Mouse (Mus musculus) gastrocnemius, postnatal 10 days (tissue): ENCODE data around the gene Mrps35. TPM values are rescaled to one million over a fixed set of nuclear protein-coding genes. Genes with fewer than 3 reads are reported as not detected.

Experiments
- DNase-seq: peaks from one replicate; pipeline ENCODE4 v3.0.0; 2021; ENCODE audit warnings: mixed read lengths
- total RNA-seq, 2 experiments: library from RNA; stranded (reverse); gene quantifications; 2 replicates each; pipeline ENCODE4 v1.2.3; 2021

Mrps35 gene
- total RNA-seq, 2 experiments from 2014 or later, result 68.4 to 70.7 TPM

DNA sequence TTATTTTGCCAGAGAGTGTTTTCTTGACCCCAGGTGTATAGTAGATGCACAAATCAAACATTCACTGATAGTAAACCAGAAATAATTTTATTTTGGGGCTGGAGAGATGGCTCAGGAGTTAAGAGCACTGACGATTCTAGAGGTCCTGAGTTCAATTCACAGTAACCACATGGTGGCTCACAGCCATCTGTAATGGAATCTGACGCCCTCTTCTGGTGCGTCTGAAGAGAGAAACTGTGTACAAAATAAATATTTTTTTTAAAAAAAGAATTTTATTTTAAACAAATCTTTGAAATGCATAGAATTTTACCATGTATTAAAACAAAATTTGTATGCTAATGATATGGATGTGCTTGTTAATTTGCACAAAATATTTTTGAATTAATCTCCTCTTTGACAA is 46.0 kb downstream of the Mrps35 start:
- DNase-seq, result no peak

DNA sequence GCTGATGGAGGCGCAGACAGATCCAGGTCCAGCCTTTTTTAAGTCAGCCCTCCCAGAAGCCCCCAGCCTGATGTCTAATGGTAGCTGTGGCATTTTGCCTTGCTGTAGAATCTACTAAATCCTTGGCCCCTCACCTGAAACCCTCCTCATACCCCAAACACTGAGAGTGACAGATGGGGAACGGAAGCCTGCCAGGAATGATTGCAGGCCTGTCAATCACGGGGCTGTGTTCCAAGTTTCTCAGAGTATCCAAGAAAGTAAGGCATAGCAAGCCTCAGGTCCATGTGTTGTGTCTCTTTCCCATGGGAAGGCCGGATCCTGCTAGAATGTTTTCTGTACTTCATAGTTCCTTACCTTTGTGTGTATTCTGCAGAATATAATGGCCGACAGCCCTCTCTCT is 47.6 kb downstream of the Mrps35 start:
- no peak for DNase-seq

DNA sequence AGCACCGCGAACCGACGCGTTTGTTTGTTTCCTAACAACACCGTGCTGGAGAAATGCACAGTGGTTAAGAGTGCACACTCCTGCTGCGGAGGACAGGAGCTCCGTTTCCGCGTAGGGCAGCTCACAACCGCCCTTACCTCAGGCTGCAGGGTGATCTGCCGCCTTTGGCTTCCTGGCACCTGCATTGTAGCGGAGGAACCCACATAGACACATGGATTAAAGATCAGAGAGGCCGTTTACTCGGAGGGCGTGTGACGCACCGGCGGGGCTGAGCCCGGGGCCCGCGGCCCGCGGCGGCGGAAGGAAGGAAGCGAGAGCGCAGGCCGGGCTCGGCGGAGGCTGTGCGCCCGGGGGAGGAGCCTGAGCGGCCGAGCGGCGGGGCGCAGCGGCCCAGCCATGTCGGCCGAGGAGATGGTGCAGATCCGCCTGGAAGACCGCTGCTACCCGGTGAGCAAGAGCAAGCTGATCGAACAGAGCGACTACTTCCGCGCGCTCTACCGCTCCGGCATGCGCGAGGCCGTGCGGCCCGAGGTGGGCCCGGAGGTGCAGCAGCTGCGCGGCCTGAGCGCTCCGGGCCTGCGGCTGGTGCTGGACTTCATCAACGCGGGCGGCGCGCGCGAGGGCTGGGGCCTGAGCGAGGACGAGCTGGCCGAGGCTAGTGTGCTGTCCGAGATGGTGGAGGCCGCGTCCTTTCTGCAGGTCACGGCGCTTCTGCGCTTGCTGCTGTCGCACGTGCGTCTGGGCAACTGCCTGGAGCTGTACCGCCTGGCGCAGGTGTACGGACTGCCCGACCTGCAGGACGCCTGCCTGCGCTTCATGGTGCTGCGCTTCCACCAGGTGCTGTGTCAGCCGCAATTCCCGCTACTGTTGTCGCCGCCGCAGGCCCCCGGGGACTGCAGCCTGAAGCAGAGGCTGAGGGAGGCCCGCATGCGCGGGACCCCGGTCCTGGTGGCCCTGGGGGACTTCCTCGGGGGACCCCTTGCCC is 48.9 kb downstream of the Mrps35 start, which contains the start of gene Klhl42:
Gene Klhl42 (plus strand): TSS at position 244 of the 985 bp plus-strand sequence.
- peak; percentile 77 for DNase-seq

DNA sequence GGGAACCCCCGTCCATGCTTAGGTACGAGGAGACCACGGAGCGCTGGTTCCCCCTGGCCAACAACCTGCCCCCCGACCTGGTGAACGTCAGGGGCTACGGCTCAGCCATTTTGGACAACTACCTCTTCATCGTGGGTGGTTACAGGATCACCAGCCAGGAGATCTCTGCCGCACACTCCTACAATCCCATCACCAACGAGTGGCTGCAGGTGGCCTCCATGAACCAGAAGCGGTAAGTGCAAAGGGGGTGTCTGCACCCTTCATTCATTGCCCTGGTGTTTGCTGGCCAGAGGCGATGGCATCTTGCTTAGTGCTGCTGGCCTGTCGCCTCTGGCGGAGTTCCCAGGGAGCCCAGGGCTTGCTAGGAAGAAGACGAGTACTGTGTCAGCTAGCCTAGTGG is 49.6 kb downstream of the Mrps35 start:
- peak; percentile 76 for DNase-seq

GRCm38 (mm10) chr6:147094771-147095170 is 52.2 kb downstream of the Mrps35 start:
- no peak for DNase-seq

DNA sequence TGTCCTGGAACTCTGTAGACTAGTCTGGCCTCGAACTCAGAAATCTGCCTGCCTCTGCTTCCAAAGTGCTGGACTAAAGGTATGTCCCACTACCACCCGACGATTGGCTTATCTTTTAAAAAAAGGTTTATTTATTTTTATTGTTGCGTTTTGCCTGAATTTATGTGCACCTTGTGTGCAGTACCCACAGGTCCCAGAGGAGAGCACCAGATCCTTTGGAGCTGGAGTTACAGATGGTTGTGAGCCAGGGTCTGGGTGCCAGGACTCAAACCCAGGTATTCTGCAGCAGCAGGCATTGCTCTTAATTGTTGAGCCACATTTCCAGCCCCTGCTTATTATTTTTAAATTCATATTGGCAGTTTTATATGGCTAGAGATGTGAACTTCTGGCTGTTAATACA is 53.5 kb downstream of the Mrps35 start:
- DNase-seq, result no peak

- DNase-seq, result no peak
These were observed 54.4 kb downstream of the Mrps35 start for GRCm38 (mm10) chr6:147096934-147097333.

DNA sequence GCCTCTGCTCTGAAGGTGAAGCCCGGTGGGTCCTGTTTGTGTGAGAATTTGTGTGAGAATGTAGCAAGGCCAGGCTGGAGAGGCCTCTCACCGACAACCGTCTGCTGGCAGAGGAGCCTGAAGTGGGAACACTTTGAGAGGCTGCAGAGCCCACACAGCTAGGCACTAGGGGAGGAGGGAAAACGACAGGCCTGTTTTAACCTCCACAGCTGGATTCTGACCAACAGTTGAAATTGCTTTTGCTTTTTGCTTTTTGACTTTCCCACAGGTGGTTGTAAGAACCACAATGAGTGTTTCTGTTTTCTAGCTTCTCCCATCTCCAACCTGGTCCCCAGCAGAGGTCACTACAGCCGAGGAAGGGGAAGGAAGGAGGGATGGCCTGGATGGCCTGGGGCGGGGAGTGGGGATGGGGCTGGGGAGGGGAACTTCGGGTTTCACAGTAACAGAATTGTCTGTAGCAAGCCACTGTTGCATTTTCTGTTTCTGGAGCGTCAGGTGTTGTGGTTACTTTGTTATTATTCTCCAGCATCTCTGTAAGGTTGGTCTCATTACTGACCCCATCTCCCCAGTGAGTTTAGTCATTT is 54.9 kb downstream of the Mrps35 start:
- no peak for DNase-seq

- no peak for DNase-seq
These were observed 57.1 kb downstream of the Mrps35 start for GRCm38 (mm10) chr6:147099458-147100277.

- no peak for DNase-seq
These were observed 59.7 kb downstream of the Mrps35 start for GRCm38 (mm10) chr6:147102293-147102692.

GRCm38 (mm10) chr6:147105529-147105928 is 63.0 kb downstream of the Mrps35 start:
- no peak for DNase-seq

DNA sequence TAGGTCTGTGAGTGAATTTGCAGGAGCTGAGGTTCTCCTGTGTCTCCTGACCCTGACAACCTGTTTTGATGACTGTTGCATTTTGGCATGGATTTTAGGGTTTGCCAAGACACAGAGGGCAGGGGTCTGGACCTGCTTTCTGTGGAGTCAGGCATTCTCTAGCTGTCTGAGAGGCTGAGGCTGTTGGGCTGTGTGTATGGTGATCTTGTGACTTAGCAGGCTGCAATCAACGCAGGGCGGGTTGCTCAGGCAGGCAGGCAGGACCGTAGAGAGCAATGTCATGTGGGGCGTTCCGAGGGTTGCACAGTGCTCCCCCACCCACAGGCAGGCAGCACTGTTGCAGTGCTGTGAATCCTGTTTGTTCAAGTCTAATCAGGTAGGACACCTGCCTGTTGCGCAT is 64.2 kb downstream of the Mrps35 start:
- no peak for DNase-seq

- DNase-seq, result no peak
These were observed 66.7 kb downstream of the Mrps35 start for GRCm38 (mm10) chr6:147109283-147109682.

GRCm38 (mm10) chr6:147116579-147116978 is 74.0 kb downstream of the Mrps35 start:
- DNase-seq, result peak; percentile 93

DNA sequence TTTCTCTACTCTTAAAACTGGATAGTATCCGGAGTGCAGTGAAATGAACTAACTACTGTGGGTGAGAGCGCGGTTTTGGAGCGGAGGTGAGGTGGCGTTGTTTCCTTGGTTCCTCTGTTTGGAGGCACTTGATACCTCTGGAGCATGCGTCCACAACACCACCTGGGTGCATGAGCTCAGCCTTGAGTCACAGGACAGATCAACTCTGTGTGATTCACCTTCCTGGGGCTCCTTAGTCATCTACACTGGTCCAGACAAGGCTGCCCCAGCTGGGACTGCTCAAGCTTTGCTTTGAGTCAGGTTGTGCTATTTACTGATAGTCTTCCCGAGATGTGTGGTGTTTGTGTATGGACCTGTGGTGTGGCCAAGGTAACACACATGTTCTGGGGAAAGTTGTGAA is 75.2 kb downstream of the Mrps35 start:
- DNase-seq, result no peak

GRCm38 (mm10) chr6:147118190-147118589 is 75.6 kb downstream of the Mrps35 start:
- DNase-seq, result no peak

DNA sequence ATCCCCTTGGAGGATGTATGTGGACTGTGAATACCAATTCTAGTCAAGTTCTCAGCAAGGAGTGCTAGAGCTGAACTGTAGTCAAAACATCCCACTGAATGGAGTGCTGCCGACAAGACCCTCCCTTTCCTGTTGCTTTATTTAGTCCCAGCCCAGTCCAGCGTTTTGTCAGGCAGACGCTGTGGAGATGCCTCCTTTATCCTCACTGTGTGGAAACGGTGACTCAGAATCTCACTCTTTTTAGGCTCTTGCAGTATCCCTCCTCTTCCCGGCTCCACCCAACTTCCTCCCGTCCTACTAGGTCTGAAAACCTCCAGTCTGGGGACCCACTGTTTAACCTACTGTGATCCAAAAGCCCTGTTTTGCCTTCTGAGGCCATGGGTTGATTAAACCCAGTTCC is 78.8 kb downstream of the Mrps35 start:
- DNase-seq, result no peak

Other genes with a start within 250 kb of the Mrps35 start
- gene Arntl2, start 246.7 kb upstream of the Mrps35 start, total RNA-seq, result 1 to 10 TPM in 1 of 2 experiments, under 1 TPM in 1; 0.68 to 1.5 TPM
- not detected for gene Smco2, start 192.7 kb upstream of the Mrps35 start, total RNA-seq
- 10 to 100 TPM; 47.9 to 54.9 TPM for gene Ppfibp1, start 154.3 kb upstream of the Mrps35 start, total RNA-seq
- gene 1700034J05Rik, start 88.3 kb upstream of the Mrps35 start, total RNA-seq, result not detected
- under 1 TPM; 0.66 to 0.77 TPM for gene Rep15, start 10.2 kb upstream of the Mrps35 start, total RNA-seq
- gene Mansc4, start 44.3 kb downstream of the Mrps35 start, total RNA-seq, result not detected
- 1 to 10 TPM; 5.4 to 7.5 TPM for gene Klhl42, start 48.6 kb downstream of the Mrps35 start, total RNA-seq
- 1 to 10 TPM; 3.0 to 3.1 TPM for gene Pthlh, start 221.4 kb downstream of the Mrps35 start, total RNA-seq